Mouse (Mus musculus) ovary, postnatal 10 days (tissue): ENCODE measurements around the gene Cfap300.

Experiments
- DNase-seq: peaks from one replicate; pipeline ENCODE4 v3.0.0; 2022; ENCODE audit warnings: low spot score

The Cfap300 gene

DNA sequence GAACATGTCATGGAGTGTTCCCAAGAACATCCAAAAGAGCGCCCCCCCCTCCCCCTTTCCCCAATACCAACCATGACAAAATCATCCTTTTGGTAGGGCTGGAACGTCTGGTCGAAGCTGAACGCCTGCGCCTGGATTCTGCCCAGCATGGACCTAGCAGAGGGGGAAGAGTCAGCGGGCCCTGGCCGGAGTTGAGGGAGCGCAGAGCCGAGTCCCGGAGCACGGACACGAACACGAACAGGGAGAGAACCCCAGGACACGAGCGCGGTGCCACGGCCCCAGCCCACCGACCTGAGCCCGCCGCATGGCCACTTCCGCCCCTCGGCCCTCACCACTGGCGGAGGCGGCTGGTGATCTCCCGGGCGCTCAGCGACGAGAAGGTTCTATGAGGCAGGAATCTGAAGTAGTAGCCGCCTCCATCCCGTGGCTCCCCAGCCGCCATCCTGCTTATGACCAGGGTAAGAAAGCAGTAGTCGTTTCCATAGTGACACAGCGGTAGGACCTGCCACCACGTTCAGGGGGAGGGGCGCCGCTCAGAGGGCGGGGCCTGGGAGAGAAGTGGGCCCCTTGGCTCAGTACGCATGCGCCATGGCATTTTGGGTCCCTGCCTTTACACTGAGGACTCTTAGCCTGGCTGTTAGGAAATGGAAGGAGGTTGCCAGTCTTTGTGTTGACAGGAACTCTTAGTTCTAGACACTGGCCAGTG lies at the start of gene Cfap300:
Gene Cfap300, minus strand, starts transcription at position 486 of the 706 bp plus-strand sequence.
- peak; percentile 89 for DNase-seq

DNA sequence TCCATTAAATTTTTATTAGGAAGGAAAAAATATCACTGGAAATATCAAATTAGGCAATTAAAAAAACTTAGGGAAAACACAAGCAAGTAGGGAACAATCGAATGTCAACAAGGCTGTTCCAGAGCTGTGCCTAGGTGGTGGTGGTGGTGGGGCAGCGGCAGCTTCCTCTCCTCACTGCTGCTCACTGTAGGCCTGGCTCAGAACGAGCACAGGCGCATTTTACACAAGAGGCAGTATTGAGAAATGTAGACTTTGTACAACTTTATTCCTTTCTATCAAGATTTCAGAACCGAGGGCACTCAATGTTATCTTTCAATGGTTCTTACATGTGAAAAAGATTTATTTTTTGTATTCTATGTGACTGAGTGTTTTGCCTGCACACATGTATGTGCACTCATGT lies 36.3 kb upstream of the Cfap300 start:
- no peak for DNase-seq

DNA sequence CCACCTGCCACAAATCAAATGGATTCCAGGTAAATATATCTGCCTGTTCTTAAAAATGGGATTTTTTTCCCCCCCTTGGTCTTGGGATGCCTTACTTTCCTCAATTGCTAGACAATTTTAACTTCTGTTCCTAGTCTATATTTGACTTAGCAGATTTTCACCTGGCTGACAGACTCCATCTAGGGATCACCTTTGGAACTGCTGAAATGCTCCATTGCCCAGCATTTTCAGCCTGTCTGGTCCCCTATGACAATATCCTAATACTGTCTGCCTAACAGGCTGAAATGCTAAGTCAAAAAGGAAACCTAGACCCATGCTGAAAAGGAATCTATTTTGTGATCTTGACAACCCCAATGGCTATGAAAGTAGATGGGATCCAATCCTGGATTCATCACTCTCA lies 31.7 kb upstream of the Cfap300 start:
- DNase-seq = no peak

DNA sequence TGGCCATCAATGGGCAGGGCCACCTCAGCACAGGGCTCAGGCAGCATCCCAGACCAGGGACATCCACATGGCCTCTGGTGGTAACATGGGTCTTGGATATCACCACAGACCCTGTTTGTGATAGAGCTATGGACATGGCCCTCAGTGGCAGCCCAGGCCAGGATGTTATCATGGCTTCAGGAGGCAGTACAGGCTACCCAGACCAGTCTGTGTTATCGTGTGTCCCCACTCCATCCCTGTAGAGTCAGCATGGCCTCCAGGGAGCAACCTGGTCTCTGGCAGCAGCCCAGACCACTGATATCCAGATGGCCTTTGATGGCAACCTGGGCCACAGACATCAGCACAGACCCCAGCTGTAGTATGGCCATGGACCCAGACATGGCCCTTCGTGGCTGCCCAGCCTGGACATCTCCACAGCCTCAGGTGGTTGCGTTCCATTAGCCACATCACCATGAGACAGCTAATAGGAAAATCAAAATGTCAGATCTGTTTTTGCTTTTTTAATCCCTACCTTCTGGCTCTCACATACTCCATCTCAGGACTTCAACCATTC lies 30.7 kb upstream of the Cfap300 start:
- no peak for DNase-seq

DNA sequence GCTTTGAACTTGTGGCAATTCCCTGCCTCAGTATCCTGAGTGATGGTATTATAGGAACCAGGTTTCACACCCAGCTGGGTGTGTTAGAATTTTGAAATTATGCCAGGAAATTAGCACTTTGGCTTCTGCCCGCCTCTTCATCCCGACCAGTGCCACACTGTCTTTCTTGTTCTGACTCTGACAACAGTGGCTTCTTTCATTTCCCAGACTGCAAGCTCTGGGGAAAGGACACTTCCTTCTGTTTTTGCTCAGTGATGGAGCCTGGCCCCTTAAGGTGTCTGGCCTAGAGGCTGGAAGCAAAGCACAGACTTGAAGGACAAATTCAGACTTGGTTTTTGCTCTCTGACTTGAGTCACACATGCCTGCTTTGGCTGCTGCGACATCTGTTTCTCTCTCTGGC lies 17.0 kb upstream of the Cfap300 start:
- no peak for DNase-seq

DNA sequence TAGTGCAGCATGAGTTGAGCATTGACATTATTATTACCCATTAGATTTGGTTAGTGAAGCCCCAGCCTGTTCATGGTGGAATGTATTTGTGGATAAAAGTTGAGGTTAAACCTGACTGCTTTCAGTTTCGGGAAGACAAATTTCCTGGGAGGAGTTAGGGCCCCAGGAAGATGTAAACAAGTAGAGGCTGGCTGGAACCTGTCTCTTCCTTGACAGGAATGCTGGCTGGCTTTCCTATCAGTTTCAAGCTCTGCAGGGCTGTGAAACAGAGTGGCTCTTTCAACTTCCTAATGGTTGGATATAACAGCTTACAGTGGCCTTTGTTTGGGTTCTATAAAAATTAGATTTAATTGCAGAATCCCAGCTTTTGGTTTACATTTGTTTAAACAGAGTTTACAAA lies 12.2 kb upstream of the Cfap300 start:
- no peak for DNase-seq

DNA sequence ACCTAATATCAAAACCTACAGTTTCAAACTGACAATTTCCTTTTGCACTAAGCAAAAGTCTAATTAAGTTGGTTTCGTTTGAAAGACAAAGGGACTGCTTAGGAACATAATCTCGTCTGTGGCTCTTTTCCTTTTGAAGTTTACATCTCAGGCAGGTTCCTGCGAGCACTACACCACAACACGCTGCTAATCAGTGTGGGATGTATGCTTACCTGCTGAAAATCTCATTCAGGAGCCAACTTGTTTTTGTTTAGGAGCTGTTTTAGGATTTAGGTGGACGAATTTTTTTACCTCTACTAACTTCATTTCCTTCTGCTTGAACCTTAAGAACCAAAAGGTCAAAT lies 393 bp upstream of the Cfap300 start:
- no peak for DNase-seq

DNA sequence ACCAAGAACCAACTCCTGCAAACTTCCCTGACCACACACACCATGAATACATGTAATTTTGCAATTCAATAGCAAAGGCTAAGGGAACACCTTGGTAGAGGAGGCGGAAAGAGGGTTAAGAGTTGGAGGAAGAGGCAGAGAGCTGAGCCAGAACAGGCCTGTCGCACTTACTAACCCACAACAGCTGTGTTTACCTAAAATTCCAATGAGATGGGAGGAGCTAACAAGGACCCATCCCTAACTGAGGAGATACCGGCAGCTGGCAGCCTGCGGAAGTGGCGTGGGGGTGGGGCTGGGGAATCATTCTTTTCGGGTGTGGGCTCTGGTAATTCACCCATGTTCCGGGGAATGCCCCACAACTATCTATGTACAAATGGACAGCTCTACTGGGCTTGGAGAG lies 7.1 kb downstream of the Cfap300 start:
- DNase-seq = no peak

DNA sequence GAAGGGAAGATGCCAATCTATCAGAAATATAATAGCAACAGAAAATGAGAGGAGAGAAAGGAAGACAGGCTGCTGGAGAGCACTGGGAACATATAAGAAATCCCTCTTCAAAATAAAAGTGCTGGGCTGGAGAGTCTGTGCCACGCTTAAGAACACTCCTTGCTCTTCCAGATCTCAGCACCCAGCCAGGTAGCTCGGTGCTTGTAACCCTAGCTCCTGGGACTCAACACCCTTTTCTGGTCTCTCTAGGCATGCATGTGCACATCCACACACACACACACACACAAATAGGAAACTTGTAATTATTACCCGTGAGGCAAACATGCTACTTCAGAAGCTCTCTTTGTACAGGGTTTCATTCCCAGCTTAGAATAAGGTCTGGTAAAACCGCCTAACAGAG lies 7.5 kb downstream of the Cfap300 start:
- DNase-seq = no peak

DNA sequence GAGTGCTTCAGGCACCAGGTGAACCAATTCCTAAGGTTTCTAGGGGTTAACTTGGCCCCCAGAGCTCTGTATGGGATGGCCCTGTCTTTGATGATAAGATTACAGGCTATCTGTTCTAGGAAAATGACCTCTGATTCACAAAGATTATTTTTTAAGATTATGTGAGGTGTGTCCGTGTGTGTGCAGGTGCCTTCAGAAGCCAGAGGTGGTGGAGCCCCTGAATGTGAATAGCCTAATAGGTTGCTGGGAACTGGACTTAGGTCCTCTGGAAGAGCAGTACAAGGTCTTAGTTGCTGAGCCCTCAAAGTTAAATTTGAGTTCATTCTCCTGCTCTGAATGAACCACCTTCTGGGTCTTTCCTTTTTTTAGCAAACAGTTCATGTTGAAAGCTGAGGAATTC lies 8.5 kb downstream of the Cfap300 start:
- DNase-seq = no peak

DNA sequence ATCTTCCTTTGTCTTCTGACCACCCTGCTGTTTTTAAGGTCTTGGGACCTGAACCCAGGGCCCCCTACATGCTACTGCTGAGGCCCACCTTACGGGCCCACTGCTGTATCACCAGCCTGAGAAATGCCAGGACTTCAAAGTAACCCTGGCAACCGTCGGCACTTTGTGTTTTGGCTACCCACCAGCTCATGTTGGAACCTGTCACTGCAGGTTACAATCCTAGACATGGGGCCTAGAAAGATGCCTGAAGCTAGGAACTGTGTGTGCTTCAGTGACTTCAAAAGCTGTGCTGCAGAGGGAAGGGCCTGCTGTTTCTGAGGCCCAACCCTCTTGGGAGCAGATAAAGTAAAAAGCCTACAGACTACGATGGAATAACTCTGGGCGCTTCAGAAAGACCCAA lies 9.8 kb downstream of the Cfap300 start:
- DNase-seq = no peak

DNA sequence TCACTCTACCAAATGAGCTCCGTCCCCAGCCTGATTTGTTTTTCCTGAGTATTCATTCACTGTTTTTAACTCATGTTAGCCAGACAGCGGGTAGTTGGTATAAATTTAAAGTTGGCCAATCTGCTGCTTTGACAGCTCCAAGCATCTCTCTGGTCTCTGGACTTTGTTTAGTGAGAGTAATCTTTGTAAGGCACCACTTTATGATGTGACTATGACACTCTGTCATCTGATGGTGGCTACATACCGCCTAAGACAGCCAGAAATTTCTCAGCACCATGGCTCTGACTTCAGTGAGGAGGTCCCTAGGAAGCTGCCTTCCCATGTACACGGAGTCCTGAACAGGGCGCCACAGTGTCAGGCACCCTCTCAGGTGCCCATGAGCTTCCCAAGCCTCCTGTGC lies 24.0 kb downstream of the Cfap300 start:
- no peak for DNase-seq

DNA sequence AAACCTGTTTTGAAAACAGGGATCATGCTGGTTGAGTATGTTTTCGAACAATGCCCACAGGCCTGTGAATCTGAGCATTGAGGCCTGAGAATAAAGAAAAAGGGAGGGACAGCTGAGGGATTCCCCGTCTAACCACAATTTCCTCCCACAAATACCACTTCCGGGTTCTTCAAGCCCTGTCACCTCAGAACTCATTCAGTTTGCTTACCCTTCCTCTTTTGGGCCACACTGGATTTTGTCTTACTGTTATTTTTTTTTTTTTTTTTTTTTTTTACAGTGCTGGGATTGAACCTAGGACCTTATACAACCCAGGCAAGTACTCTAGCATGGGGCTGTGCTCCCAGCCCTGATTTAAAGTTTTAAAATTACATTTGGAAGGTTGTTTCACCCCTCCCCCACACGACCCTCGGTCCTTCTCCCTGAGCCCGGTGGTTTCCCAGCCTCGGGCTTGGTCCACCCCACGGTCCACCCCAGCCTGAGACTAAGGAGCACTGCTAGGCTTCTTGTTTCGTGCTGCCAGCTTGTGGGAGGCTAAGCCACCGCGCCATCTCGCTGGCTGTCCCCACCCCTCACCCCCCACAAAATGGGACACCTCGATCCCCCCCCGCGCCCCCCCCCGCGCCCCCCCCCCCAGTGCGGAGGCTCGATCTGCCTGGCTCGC lies 25.2 kb downstream of the Cfap300 start:
- peak; percentile 18 for DNase-seq

DNA sequence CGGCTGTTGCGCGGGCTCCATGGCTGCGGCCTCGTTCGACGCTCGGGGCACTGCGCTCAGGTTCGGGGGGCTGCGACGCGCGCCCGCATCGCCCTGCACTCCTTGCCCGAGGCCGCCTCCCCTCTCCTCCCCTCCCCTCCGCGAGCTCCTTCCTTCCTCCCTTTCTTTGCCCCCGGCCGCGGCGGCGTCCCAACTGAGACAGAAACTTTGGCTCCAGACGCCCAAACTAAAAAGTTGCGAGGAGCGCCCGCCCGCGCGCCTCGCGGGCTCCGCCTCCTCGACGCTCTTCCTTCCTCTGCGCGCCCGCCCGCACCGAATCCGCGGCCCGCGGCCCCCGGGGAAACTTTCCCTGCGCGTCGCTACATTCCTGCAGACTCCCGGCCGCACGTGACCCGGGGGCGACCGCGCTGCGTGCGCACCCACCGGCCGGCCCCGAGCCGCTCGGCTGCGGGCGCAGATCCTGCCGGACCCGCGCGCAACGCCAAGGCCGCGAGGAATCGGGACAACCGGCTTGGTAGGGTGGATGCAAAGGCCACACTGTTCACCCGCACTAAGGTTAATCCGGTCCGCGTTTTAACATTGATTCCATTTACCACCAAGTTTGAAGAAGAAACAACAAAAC lies 38.1 kb downstream of the Cfap300 start, which contains the start of gene Yap1:
Gene Yap1, minus strand, starts transcription at position 227 of the 622 bp plus-strand sequence.
- DNase-seq = peak; percentile 78

DNA sequence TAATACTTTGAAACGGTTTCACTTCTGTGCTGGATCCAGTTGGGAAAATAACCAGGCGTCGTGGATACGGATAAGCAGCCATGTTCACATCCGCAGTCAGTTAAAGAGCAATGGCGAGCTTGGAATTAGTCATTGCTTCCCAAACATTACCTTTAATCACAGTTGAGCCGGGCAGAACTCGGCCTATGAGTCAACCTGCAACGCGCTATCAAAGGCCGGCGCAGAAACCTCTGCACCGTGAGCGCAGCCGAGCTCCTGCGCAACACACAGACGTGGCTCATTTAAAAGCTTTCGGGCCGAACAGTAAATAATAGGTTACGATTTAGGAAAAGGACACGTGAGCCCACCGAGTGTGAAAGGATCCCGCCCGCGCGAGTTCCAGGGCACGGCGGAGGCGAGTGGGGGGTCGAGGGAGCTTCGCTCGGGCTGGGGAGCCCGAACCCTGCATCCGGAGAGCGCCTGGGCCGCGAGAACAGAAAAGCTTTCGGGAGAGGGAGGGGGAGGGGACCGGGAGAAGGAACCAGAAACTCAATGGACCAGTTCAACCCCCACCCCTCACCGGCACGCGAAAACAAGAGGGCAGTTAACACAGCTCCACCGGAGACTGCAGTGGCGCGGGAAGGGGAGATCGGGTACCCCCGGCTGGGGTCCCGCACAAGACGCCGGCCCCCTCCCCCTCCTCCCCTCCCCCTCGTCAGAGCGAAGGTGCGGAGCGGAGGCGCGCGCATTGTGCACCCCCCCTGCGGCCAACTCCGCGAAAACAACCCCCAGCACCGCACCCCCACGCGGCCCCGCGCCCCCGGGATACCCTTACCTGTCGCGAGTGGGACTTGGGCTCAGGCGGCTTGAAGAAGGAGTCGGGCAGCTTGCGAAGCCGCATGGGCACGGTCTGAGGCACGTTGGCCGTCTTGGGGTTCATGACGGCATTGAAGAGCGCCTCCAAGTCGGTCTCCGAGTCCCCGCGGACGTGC lies 39.0 kb downstream of the Cfap300 start:
- peak; percentile 37 for DNase-seq

DNA sequence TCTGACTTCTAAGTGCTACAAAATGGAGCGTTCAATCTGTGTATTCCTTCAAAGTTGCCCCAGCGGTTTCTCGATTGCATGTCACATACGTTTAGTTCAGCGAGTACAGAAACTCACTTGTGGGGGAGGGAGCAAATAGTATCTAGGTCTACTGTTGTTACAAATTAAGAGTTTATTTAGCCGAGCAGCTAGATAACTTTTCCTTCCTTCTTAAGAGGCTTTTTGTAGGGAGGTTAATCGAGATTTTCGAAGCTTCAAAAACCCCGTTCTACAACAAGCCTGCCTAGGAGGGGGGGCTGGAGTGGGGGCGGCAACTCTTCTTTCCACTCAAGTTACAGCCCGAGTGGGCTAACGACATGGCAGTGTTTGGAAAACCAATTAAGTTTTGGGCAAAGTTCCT lies 39.8 kb downstream of the Cfap300 start:
- no peak for DNase-seq

DNA sequence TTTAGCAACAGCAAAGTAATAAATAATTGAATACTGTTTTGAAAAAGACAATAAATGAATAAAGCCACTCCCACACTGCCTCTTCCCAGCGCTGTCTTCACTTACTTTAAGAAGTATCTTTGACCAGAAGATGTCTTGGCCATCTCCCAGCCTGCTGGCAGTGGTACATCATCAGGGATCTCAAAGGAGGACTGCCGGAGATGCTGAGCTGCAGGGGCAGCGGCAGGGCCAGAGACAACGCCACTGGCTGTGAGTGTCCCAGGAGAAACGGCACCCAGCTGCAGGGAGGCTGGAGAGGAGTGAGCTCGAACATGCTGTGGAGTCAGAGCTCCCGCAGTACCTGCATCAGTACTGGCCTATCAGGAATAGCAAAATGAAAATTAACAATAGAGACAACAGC lies 41.3 kb downstream of the Cfap300 start:
- DNase-seq = no peak

DNA sequence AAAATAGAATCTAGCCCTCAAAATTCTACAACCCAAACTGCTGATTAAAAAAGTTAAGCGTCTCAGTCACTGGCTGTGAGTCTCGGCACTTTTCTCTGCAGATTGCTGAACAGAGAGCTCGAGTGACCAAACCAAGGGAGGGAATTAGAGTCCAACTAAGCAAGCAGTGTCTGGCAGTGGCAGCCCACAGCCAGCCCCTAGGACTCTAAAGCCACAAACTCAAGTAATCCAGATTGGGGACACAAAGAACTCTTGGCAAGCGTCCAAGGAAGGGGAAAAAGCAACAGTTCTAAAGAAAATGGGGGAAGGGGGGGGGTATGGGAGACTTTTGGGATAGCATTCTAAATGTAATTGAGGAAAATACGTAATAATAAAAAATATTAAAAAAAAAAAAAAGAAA lies 48.3 kb downstream of the Cfap300 start:
- no peak for DNase-seq

DNA sequence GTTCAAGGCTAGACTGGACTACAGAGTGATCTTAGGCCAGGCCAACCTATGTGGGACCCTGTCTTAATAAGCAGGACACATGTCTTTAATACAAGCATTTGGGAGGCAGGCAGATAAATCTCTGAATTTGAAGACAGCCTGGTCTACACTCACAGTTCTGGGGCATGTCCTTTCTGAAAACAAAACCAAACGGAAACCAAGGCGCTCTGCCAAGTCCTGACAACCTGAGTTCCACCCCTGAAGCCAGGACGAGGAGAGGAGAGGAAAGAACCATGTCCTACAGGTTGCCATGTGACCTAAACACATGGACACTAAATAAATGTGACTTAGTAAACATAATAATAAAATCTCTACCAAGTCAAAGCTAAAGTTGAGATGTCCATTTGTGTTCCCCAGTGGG lies 50.0 kb downstream of the Cfap300 start:
- no peak for DNase-seq

DNA sequence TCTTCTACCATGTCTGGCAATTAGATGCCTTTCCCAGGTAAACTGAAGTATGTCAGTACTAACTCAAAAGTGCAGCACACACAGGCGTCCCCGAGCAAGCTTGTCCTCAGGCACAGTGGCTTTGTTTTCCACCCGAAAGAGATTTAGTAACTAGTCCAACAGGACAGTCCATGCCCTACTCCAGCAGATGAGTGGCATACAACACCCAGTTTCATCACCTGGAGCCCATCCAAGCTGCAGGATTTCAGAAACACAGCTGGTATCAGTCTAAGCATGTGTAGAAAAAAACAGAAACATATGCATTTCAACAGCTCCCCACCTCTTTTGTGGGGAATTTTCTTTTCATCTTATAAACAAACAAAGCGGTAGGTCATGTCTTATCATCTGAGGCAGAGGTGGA lies 51.7 kb downstream of the Cfap300 start:
- DNase-seq = no peak

DNA sequence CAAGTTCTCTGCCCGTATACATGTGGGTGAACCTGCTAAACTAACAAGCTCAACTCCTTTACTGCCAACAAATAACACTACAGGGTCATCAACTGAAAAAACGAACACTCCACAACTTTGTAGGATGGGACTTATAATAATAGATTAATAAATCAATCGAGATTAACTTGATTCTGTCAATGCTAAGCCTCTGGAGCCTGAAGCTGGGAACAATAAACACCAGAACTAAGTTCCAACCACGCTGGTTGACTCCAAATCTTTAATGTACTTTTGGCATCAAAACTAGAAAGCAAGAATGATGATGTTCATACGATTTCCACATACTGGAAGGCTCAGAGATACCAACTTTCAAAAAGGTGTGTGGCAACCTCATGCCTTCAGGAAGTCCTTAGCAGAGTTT lies 55.5 kb downstream of the Cfap300 start:
- DNase-seq = no peak

DNA sequence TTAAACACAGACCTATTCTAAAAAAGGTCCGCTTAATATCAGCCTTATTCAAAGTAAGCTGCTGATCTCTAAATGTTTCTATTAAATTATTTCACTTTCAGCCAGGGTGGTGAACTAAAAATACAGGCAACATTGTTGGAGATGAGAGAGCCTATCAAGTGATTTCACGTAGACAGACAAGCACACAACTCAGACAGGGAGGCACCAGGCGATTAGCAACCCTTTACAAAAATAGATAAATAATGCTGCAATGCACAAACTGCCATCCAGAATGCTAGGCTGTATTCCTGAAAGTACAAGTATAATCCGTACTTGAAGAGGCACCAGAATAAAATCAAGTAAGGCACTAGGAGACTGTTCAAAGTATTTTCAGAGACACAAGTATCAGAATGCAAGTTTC lies 58.3 kb downstream of the Cfap300 start:
- DNase-seq = no peak
